Mouse (Mus musculus) MEL (cell line): ENCODE data around the gene Tra2b.

ENCODE experiments used
- CTCF ChIP-seq, 3 experiments: IDR thresholded peaks in 2 of 3; conservative IDR thresholded peaks in 1 of 3; 2 replicates each; pipeline ENCODE4 v1.5.1; 2011 to 2012; ENCODE audit warnings: low read length in 3 of 3, low read depth in 2 of 3, mild to moderate bottlenecking in 2 of 3, improper control_type of control experiment in 1 of 3, inconsistent platforms in 1 of 3, mixed read lengths in 1 of 3, moderate library complexity in 1 of 3; ENCODE audit not compliant: control insufficient read depth in 1 of 3, insufficient read depth in 1 of 3, poor library complexity in 1 of 3, severe bottlenecking in 1 of 3
- E2F4 ChIP-seq: IDR thresholded peaks from 2 replicates; pipeline ENCODE4 v1.6.1; 2011; ENCODE audit warnings: low read depth, low read length, improper control_type of control experiment, borderline replicate concordance
- ELF1 ChIP-seq: IDR thresholded peaks from 2 replicates; pipeline ENCODE4 v1.6.1; 2014; ENCODE audit warnings: low read depth, mild to moderate bottlenecking, inconsistent platforms, low read length, improper control_type of control experiment, moderate library complexity
- EP300 ChIP-seq, 2 experiments: IDR thresholded peaks; 2 replicates each; pipeline ENCODE4 v1.6.1; 2011; ENCODE audit warnings: improper control_type of control experiment in 2 of 2, low read length in 2 of 2, low read depth in 1 of 2, mild to moderate bottlenecking in 1 of 2
- ETS1 ChIP-seq: IDR thresholded peaks from 2 replicates; pipeline ENCODE4 v1.6.1; 2012; ENCODE audit warnings: low read depth, mild to moderate bottlenecking, inconsistent platforms, low read length, improper control_type of control experiment, moderate library complexity
- GABPA ChIP-seq: IDR thresholded peaks from 2 replicates; pipeline ENCODE4 v1.6.1; 2012; ENCODE audit warnings: low read depth, mild to moderate bottlenecking, inconsistent platforms, low read length, improper control_type of control experiment, moderate library complexity
- GATA1 ChIP-seq: IDR thresholded peaks from 2 replicates; pipeline ENCODE4 v1.6.1; 2011; ENCODE audit warnings: low read depth, low read length, improper control_type of control experiment
- MAFK ChIP-seq: IDR thresholded peaks from 2 replicates; pipeline ENCODE4 v1.6.1; 2011; ENCODE audit warnings: low read depth, mild to moderate bottlenecking, low read length, improper control_type of control experiment, borderline replicate concordance
- MAZ ChIP-seq: IDR thresholded peaks from 2 replicates; pipeline ENCODE4 v1.6.1; 2012; ENCODE audit warnings: low read depth, mild to moderate bottlenecking, inconsistent platforms, low read length, improper control_type of control experiment
- NELFE ChIP-seq: IDR thresholded peaks from 2 replicates; pipeline ENCODE4 v1.6.1; 2011; ENCODE audit warnings: low read depth, low read length, improper control_type of control experiment
- POLR2A ChIP-seq, 2 experiments: IDR thresholded peaks; 2 replicates each; pipeline ENCODE4 v1.6.1; 2011 to 2012; ENCODE audit warnings: low read length in 2 of 2, mild to moderate bottlenecking in 2 of 2, control low read depth in 1 of 2, improper control_type of control experiment in 1 of 2, low read depth in 1 of 2, moderate library complexity in 1 of 2; ENCODE audit not compliant: control insufficient read depth in 1 of 2, insufficient read depth in 1 of 2, poor library complexity in 1 of 2
- TCF12 ChIP-seq: IDR thresholded peaks from 2 replicates; pipeline ENCODE4 v1.6.1; 2014; ENCODE audit warnings: low read depth, mild to moderate bottlenecking, inconsistent platforms, low read length, improper control_type of control experiment, moderate library complexity
- UBTF ChIP-seq: IDR thresholded peaks from 2 replicates; pipeline ENCODE4 v1.6.1; 2012; ENCODE audit warnings: low read depth, mild to moderate bottlenecking, inconsistent platforms, low read length, improper control_type of control experiment, moderate library complexity, borderline replicate concordance; ENCODE audit not compliant: insufficient read depth
- USF2 ChIP-seq, 2 experiments: IDR thresholded peaks; 2 replicates each; pipeline ENCODE4 v1.6.1; 2011 to 2012; ENCODE audit warnings: improper control_type of control experiment in 2 of 2, low read length in 2 of 2, borderline replicate concordance in 1 of 2, inconsistent platforms in 1 of 2, low read depth in 1 of 2, mild to moderate bottlenecking in 1 of 2; ENCODE audit not compliant: insufficient read depth in 1 of 2

DNA sequence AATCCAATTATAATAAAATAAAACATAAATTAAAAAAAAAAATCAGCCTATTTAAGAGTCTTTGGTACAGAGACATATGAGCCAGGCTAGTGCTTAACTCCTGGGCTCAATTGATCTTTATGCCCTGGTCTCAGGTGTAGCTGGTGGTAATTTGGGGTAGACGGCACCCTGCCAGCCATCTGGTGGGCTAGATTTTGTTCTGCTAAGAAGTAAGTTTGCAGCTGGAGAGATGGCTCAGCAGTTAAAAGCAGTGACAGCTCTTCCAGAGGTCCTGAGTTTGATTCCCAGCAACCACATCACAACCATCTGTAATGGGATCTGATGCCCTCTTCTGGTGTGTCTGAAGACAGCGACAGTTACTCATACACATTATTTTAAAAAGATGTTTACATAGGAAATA is 25.8 kb downstream of the Tra2b start:
- TF ChIP-seq E2F4 (no peak), CTCF (IDR thresholded peaks at IDR 0.05 in 2 of 3, conservative IDR thresholded peaks at IDR 0.05 in 1 of 3; ENCODE audit: control insufficient read depth in 1 of 3, insufficient read depth in 1 of 3, low read depth in 2 of 3, low read length in 3 of 3, poor library complexity in 1 of 3, severe bottlenecking in 1 of 3) (no peak), POLR2A (IDR thresholded peaks at IDR 0.05; ENCODE audit: control insufficient read depth in 1 of 2, insufficient read depth in 1 of 2, low read depth in 1 of 2, low read length in 2 of 2, poor library complexity in 1 of 2) (no peak), GABPA (no peak), EP300 (IDR thresholded peaks at IDR 0.05; ENCODE audit: low read depth in 1 of 2, low read length in 2 of 2) (no peak), NELFE (no peak), ELF1 (no peak), GATA1 (no peak), MAZ (no peak), USF2 (IDR thresholded peaks at IDR 0.05; ENCODE audit: borderline replicate concordance in 1 of 2, insufficient read depth in 1 of 2, low read depth in 1 of 2, low read length in 2 of 2) (no peak), ETS1 (no peak), MAFK (no peak), UBTF (no peak), TCF12 (no peak)
